Mouse (Mus musculus) T-cell, adult 2 months (primary cell): ENCODE results near the gene Crip3.

Experiments
- DNase-seq: peaks from one replicate; pipeline ENCODE4 v3.0.0; 2022; ENCODE audit warnings: low spot score

Gene Crip3

DNA sequence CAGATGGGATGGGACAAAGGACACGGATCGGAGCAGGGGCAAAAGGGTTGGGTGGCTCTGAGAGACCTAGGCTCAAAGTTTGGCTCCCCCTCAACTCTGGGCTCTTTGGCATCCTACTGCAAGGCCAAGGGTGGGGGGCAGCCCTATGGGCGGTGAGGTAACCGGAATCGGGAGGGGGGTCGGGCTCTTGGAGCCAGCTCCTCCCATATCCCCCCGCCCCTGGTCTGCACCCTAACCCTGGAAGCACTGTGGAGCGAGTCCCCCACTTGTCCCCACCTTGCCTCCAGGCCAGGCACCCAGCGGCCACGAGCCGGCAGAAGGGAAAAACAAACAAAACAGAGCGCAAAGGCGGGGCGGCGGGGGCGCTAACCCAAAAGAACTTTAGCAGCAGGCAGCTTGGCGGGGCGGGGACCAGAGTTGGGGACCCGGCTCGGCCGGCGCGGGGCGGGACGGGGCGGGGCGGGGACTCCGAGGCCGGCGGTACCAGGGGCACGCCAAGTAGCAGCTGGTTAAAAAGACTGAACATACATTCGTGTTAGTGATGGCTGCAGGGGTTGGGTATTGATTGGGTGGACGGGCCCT, 26.5 kb downstream of the Crip3 start:
- DNase-seq: peak; percentile 8

GRCm38 (mm10) chr17:46457791-46458190, 29.1 kb downstream of the Crip3 start:
- DNase-seq: peak; percentile 30

DNA sequence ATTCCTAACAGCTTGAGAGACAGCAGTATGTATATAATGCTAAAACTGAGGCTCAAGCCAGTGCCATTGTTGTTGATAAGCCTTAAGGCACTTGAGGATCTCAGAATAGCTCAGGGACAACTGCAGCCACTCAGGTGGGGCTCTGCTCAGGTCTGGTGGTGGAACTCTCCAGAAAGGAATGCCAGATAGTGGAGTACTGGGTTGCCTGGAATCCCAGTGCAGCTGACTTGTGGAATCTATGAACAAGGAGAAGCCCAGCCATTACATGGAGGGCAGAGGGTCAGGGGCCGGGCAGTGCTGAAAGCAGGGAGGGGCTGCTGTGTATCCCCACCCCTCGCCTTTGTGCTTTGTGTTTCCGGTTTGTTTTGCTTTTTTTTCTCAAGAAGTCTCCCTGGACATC, 29.7 kb downstream of the Crip3 start:
- no peak for DNase-seq

DNA sequence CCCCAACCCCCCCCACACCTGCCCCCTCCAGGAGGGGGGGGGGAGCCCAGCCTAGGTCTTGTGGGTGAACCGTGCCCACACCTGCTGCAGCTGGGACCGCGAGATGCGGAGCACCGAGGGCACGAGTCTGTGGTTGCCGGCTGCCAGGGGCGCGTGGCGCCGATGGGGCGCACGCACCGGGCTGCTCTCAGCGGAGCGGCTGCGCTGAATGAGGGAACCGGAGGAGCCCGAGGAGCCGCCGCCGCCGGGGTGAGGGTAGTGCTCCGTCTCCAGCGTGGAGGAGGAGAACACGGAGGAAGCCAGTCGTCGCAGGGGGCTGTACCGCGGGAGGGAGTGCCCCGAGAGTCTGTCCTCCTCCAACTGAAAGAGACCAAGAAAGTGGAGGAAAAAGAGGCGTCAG, 31.9 kb downstream of the Crip3 start:
- DNase-seq: no peak

DNA sequence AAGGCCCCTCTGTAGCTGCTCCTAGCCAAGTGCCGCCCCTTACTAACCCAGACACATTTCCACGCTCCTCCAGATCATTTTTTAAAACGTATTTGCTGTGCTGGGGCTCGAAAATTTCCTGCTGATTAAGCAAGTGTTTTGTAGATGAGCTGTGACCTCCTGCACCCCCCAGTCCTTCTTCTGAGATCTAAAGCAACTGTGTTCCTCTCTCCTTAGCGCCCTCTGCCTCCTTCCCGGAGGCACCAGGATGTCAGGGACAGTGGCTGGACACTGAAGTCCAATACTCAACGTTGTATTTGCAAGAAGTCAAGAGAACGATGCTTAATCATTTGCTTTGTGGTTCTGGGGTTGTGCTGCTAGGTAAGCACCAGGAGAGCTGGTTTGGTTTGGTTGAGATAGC, 32.6 kb downstream of the Crip3 start:
- no peak for DNase-seq

DNA sequence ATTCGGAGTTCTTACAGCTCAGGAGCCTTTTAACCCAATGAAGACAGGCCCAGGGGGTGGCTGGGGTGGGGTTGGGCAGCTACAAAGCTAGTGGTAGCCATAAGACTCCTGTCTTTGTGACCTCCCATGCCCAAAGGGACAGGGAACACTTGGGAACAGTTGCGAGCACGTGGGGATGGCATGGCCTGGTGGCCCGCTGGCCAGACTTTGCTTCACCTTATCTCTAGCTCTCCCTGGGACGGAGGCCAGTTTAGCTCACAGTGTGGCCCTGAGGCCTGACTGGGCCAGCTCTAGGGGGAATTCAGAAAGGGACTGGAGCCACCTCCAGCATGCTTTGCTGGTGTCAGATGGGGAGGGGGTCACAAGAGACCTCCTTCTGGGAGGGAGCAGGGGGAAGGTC, 33.5 kb downstream of the Crip3 start:
- DNase-seq: no peak

GRCm38 (mm10) chr17:46467830-46468229, 39.1 kb downstream of the Crip3 start:
- no peak for DNase-seq

DNA sequence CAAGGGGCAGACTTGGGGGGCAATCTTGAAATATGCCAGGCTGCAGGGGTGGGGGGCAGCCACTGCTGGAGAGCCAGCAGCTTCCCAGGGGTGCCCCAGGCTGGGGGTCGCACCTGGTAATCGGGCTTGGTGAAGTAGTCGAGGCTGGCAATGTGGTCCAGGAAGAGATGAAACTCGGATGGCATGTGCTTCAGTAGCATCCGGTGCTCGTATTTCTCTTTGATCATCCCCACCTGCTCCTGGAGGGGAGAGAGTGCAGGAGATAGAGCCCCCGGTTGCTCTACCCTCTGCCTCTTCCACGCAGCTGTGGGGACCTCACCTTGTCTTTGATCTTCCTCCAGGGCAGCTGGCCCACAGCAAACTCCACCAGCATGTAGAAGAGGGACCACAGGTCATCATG, 47.9 kb downstream of the Crip3 start:
- no peak for DNase-seq

DNA sequence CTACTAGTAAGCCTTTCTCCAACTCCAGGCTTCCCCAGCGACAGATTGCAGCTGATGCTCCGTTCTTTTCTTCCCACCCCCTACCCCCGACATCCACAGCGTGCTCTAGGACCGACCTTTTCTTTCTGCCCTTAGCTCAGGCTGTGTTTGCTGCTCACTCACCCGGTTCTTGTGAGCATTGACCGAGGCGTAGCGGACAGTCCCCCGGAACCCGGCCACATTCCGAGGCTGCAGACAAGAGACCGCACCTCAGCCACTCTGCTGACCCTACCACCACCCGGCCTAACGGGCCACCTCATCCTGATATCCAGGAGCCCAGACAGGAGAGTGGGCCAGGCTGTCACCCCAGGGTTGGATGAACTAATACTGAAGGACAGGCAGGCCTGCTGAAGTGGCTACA, 48.6 kb downstream of the Crip3 start:
- DNase-seq: no peak
